Mouse (Mus musculus): Measurements from ENCODE around the gene Pi4ka. TPM values are rescaled to one million over a fixed set of nuclear protein-coding genes. Genes with fewer than 3 reads are reported as not detected.

Gene Pi4ka
- polyA plus RNA-seq, 1 experiment from 2014 or later = 29.9 TPM

- Histone ChIP-seq H3K4me3 (ENCODE audit: low read depth, low read length) (peak overlapping the region; percentile 79), H3K27me3 (ENCODE audit: control insufficient read depth, insufficient read depth, low read length) (no peaks in the 10 kb centered on the region), H3K9ac (replicated peaks; ENCODE audit: low read length) (no peak overlapping the region; the same call in 1 of the 2 replicates), H3K4me2 (ENCODE audit: low read depth, low read length) (peak overlapping the region; percentile 62), H3K9me3 (replicated peaks; ENCODE audit: control insufficient read depth, low read length) (no peaks in the 10 kb centered on the region), H3K27ac (replicated peaks; ENCODE audit: low read depth, low read length) (no peak overlapping the region), H3K36me3 (replicated peaks; ENCODE audit: control insufficient read depth, insufficient read depth, low read depth, low read length) (no peaks in the 10 kb centered on the region), H3K4me1 (ENCODE audit: control insufficient read depth, insufficient read depth, low read length) (no peaks in the 10 kb centered on the region)
- no peak for DNase-seq (ENCODE audit: low spot score)
- ATAC-seq (replicated peaks; ENCODE audit: insufficient number of reproducible peaks, low FRiP score, low TSS enrichment, low read depth) = no peak
- WGBS = 36% methylated on average over 9 of the region's 9 CpGs
Observed at GRCm38 (mm10) chr16:17406512-17407231, 558 bp upstream of the Pi4ka start.

DNA sequence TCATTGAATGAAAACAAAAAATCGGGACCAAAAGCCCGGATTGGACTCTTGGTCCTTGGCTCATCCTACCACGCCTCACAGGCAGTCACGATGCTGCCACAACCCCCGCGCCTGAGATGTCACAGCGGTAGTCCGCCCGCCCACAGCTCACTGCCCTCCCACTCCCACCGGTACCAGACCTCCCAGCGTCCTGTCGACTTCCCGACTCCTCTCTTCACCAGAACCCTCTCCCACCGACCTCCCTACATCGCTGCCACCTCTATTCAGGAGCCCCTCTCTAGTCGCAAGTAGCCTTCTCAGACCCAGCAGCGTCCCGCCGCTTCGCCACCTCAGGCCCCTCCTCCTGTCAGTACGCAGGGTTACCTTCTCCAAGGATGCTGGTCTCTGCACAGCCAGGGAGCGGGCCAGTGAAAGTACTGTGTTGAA, 830 bp downstream of the Pi4ka start:
- Histone ChIP-seq H3K27ac (replicated peaks; ENCODE audit: low read depth, low read length) (no peak overlapping the region), H3K9ac (replicated peaks; ENCODE audit: low read length) (peak overlapping the region; percentile 76), H3K9me3 (replicated peaks; ENCODE audit: control insufficient read depth, low read length) (no peaks in the 10 kb centered on the region), H3K36me3 (replicated peaks; ENCODE audit: control insufficient read depth, insufficient read depth, low read depth, low read length) (no peaks in the 10 kb centered on the region), H3K27me3 (ENCODE audit: control insufficient read depth, insufficient read depth, low read length) (no peaks in the 10 kb centered on the region), H3K4me3 (ENCODE audit: low read depth, low read length) (peak overlapping the region; percentile 79), H3K4me2 (ENCODE audit: low read depth, low read length) (peak overlapping the region; percentile 54), H3K4me1 (ENCODE audit: control insufficient read depth, insufficient read depth, low read length) (no peaks in the 10 kb centered on the region)
- under 1% methylated on average over 22 of the region's 22 CpGs for WGBS
- DNase-seq (ENCODE audit: low spot score) (peak; percentile 36), ATAC-seq (replicated peaks; ENCODE audit: insufficient number of reproducible peaks, low FRiP score, low TSS enrichment, low read depth) (peak; percentile 89)

GRCm38 (mm10) chr16:17402855-17403254, 3.3 kb downstream of the Pi4ka start:
- Histone ChIP-seq H3K9me3 (replicated peaks; ENCODE audit: control insufficient read depth, low read length) (no peaks in the 10 kb centered on the region), H3K27me3 (ENCODE audit: control insufficient read depth, insufficient read depth, low read length) (no peaks in the 10 kb centered on the region), H3K4me3 (ENCODE audit: low read depth, low read length) (no peak overlapping the region), H3K36me3 (replicated peaks; ENCODE audit: control insufficient read depth, insufficient read depth, low read depth, low read length) (no peaks in the 10 kb centered on the region), H3K4me1 (ENCODE audit: control insufficient read depth, insufficient read depth, low read length) (no peaks in the 10 kb centered on the region), H3K4me2 (ENCODE audit: low read depth, low read length) (no peak overlapping the region), H3K27ac (replicated peaks; ENCODE audit: low read depth, low read length) (no peak overlapping the region), H3K9ac (replicated peaks; ENCODE audit: low read length) (no peak overlapping the region)
- no peak for ATAC-seq (replicated peaks; ENCODE audit: insufficient number of reproducible peaks, low FRiP score, low TSS enrichment, low read depth)
- DNase-seq (ENCODE audit: low spot score) = peak; percentile 34
- 77% methylated on average over 1 of the region's 1 CpGs for WGBS

DNA sequence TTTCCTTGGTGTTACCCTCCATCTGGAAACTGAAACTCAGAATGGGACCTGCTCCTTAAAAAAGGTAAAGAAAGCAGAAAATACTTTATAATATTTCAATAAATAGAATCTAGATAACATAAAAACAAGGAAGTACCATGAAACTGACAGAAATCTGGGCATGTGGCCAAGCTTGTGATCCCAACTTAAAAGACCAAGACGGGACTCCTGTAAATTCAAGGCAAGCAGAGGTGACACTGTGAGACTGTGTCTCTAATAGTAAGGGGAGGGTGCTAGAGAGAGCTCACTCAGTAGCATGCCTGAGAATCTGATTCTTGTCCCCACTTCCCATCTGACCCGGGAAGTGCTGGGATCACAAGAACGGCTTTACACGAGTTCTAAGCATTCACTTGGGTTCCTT, 13.3 kb downstream of the Pi4ka start:
- Histone ChIP-seq H3K36me3 (replicated peaks; ENCODE audit: control insufficient read depth, insufficient read depth, low read depth, low read length) (no peaks in the 10 kb centered on the region), H3K4me2 (ENCODE audit: low read depth, low read length) (no peak overlapping the region), H3K4me3 (ENCODE audit: low read depth, low read length) (no peak overlapping the region), H3K4me1 (ENCODE audit: control insufficient read depth, insufficient read depth, low read length) (no peaks in the 10 kb centered on the region), H3K27me3 (ENCODE audit: control insufficient read depth, insufficient read depth, low read length) (no peaks in the 10 kb centered on the region), H3K9me3 (replicated peaks; ENCODE audit: control insufficient read depth, low read length) (no peaks in the 10 kb centered on the region), H3K27ac (replicated peaks; ENCODE audit: low read depth, low read length) (no peak overlapping the region), H3K9ac (replicated peaks; ENCODE audit: low read length) (no peak overlapping the region)
- ATAC-seq (replicated peaks; ENCODE audit: insufficient number of reproducible peaks, low FRiP score, low TSS enrichment, low read depth) = no peak
- WGBS = 82% methylated on average over 4 of the region's 4 CpGs
- DNase-seq (ENCODE audit: low spot score) = no peak

DNA sequence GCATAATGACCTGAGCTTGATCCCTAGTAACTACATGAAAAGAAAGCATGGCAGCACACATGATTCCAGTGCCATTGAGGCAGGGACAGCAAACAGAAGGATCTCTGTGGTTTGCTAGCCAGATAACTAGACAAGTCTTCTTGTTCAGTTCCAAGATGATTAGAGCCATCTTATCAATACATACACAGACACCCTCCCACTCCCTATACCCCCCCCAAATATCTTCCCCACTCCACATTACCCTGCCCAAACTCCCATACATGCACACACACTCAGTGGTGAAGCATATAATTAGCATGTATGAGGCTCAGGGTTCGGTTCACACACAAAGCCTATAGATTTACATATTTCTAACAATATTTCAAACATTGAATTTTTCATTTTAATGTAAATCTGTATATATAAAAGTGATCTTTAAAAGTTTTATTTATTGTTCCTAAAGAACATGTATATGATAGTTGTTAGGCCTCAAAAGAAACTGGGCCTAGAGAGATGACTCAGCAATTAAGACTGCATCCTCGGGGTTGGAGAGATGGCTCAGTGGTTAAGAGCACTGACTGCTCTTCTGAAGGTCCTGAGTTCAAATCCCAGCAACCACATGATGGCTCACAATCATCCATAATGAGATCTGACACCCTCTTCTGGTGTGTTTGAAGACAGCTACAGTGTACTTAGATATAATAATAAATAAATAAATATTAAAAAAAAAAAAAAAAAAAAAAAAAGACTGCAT, 22.4 kb downstream of the Pi4ka start:
- Histone ChIP-seq H3K27me3 (ENCODE audit: control insufficient read depth, insufficient read depth, low read length) (no peaks in the 10 kb centered on the region), H3K27ac (replicated peaks; ENCODE audit: low read depth, low read length) (no peak overlapping the region), H3K4me1 (ENCODE audit: control insufficient read depth, insufficient read depth, low read length) (no peaks in the 10 kb centered on the region), H3K4me2 (ENCODE audit: low read depth, low read length) (no peak overlapping the region), H3K9me3 (replicated peaks; ENCODE audit: control insufficient read depth, low read length) (no peaks in the 10 kb centered on the region), H3K36me3 (replicated peaks; ENCODE audit: control insufficient read depth, insufficient read depth, low read depth, low read length) (no peaks in the 10 kb centered on the region; the same call in 1 of the 2 replicates), H3K9ac (replicated peaks; ENCODE audit: low read length) (no peak overlapping the region), H3K4me3 (ENCODE audit: low read depth, low read length) (no peak overlapping the region)
- WGBS = 89% methylated on average over 2 of the region's 2 CpGs
- ATAC-seq (replicated peaks; ENCODE audit: insufficient number of reproducible peaks, low FRiP score, low TSS enrichment, low read depth) (no peak), DNase-seq (ENCODE audit: low spot score) (no peak)

DNA sequence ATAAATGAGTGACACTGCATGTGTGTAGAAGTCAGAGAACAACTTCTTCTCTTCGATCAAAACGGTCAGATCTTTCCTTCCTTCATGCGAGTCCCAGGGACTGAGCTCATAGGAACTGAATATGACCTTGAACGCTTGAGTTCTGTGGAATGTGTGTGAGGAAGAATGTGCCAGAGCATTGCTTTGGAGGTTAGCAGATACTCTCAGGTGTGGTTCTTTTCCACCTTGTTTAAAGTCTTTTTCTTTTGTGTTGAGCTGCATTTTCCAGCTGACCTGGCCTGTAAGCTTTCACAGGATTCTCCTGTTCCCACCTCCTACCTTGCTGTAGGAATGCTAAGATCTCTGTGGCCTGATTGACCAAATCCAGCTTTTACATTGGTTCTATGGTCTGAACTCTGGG, 23.8 kb downstream of the Pi4ka start:
- 92% methylated on average over 4 of the region's 4 CpGs for WGBS

GRCm38 (mm10) chr16:17358787-17359186, 47.3 kb downstream of the Pi4ka start:
- Histone ChIP-seq H3K27me3 (ENCODE audit: control insufficient read depth, insufficient read depth, low read length) (no peaks in the 10 kb centered on the region), H3K9ac (replicated peaks; ENCODE audit: low read length) (no peak overlapping the region), H3K27ac (replicated peaks; ENCODE audit: low read depth, low read length) (no peak overlapping the region), H3K4me2 (ENCODE audit: low read depth, low read length) (no peak overlapping the region), H3K4me3 (ENCODE audit: low read depth, low read length) (no peak overlapping the region), H3K9me3 (replicated peaks; ENCODE audit: control insufficient read depth, low read length) (no peaks in the 10 kb centered on the region), H3K36me3 (replicated peaks; ENCODE audit: control insufficient read depth, insufficient read depth, low read depth, low read length) (no peaks in the 10 kb centered on the region; the same call in 1 of the 2 replicates), H3K4me1 (ENCODE audit: control insufficient read depth, insufficient read depth, low read length) (no peaks in the 10 kb centered on the region)
- no peak for DNase-seq (ENCODE audit: low spot score)
- no peak for ATAC-seq (replicated peaks; ENCODE audit: insufficient number of reproducible peaks, low FRiP score, low TSS enrichment, low read depth)
- WGBS = 95% methylated on average over 4 of the region's 4 CpGs

More for the DNA sequence above, 23.8 kb downstream of the Pi4ka start:
- Histone ChIP-seq H3K27ac (replicated peaks; ENCODE audit: low read depth, low read length) (no peak overlapping the region), H3K4me2 (ENCODE audit: low read depth, low read length) (no peak overlapping the region), H3K36me3 (replicated peaks; ENCODE audit: control insufficient read depth, insufficient read depth, low read depth, low read length) (no peaks in the 10 kb centered on the region; the same call in 1 of the 2 replicates), H3K9ac (replicated peaks; ENCODE audit: low read length) (no peak overlapping the region), H3K4me1 (ENCODE audit: control insufficient read depth, insufficient read depth, low read length) (no peaks in the 10 kb centered on the region), H3K4me3 (ENCODE audit: low read depth, low read length) (no peak overlapping the region), H3K9me3 (replicated peaks; ENCODE audit: control insufficient read depth, low read length) (no peaks in the 10 kb centered on the region), H3K27me3 (ENCODE audit: control insufficient read depth, insufficient read depth, low read length) (no peaks in the 10 kb centered on the region)
- ATAC-seq (replicated peaks; ENCODE audit: insufficient number of reproducible peaks, low FRiP score, low TSS enrichment, low read depth) (no peak), DNase-seq (ENCODE audit: low spot score) (no peak)

DNA sequence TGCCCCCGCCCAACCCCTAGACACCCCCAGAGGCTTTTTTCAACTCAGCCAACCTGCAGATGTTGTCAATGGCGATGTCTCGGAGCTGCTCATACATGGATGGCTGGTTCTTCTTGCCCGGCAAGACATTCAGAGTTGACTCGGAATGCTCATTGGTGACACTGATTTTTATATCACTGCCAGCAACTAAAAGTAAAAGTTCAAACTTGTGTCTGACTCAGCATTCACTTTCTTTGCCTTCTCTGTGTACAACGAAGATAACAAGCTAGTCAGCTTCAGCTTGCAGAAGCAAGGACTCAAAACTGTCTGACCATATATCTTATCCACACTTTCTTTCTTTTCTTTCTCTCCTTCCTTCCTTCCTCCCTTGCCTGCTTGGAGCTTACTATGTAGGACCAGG, 50.1 kb downstream of the Pi4ka start:
- Histone ChIP-seq H3K9me3 (replicated peaks; ENCODE audit: control insufficient read depth, low read length) (no peaks in the 10 kb centered on the region), H3K27ac (replicated peaks; ENCODE audit: low read depth, low read length) (no peak overlapping the region), H3K4me3 (ENCODE audit: low read depth, low read length) (no peak overlapping the region), H3K27me3 (ENCODE audit: control insufficient read depth, insufficient read depth, low read length) (no peaks in the 10 kb centered on the region), H3K4me2 (ENCODE audit: low read depth, low read length) (no peak overlapping the region), H3K36me3 (replicated peaks; ENCODE audit: control insufficient read depth, insufficient read depth, low read depth, low read length) (no peaks in the 10 kb centered on the region; the same call in 1 of the 2 replicates), H3K9ac (replicated peaks; ENCODE audit: low read length) (no peak overlapping the region), H3K4me1 (ENCODE audit: control insufficient read depth, insufficient read depth, low read length) (no peaks in the 10 kb centered on the region)
- 94% methylated on average over 6 of the region's 6 CpGs for WGBS
- ATAC-seq (replicated peaks; ENCODE audit: insufficient number of reproducible peaks, low FRiP score, low TSS enrichment, low read depth) = no peak
- no peak for DNase-seq (ENCODE audit: low spot score)

All from embryonic facial prominence, embryonic 11.5 days (tissue).